Mouse (Mus musculus): Measurements from ENCODE around the gene Csf2rb. TPM values are rescaled to one million over a fixed set of nuclear protein-coding genes. Genes with fewer than 3 reads are reported as not detected.
A peak's percentile ranks its signal among the peaks of the same experiment; 100 is the strongest.

The Csf2rb gene
- polyA plus RNA-seq, 1 experiment from 2014 or later = 2.4 TPM

GRCm38 (mm10) chr15:78380208-78380607 is 54.7 kb downstream of the Csf2rb start:
- Histone ChIP-seq H3K9me3 (replicated peaks) (peaks cover 7% of the 10 kb centered on the region; the same call in 1 of the 2 replicates), H3K36me3 (no peaks in the 10 kb centered on the region), H3K4me1 (replicated peaks) (no peaks in the 10 kb centered on the region), H3K27ac (ENCODE audit: poor library complexity, severe bottlenecking) (no peak overlapping the region), H3K4me2 (no peak overlapping the region), H3K9ac (no peak overlapping the region), H3K4me3 (no peak overlapping the region), H3K27me3 (replicated peaks) (peaks cover 9% of the 10 kb centered on the region; the same call in 1 of the 2 replicates)
- no peak for ATAC-seq (ENCODE audit: insufficient number of reproducible peaks, low FRiP score)
- WGBS = 66% methylated on average over 2 of the region's 2 CpGs

- Histone ChIP-seq H3K4me3 (no peak overlapping the region), H3K4me1 (replicated peaks) (no peaks in the 10 kb centered on the region), H3K27ac (ENCODE audit: poor library complexity, severe bottlenecking) (no peak overlapping the region), H3K36me3 (no peaks in the 10 kb centered on the region), H3K27me3 (replicated peaks) (peaks cover 6% of the 10 kb centered on the region; the same call in 1 of the 2 replicates), H3K4me2 (no peak overlapping the region), H3K9me3 (replicated peaks) (peaks cover 7% of the 10 kb centered on the region; the same call in 1 of the 2 replicates), H3K9ac (no peak overlapping the region)
- no peak for ATAC-seq (ENCODE audit: insufficient number of reproducible peaks, low FRiP score)
- WGBS = 69% methylated on average over 4 of the region's 4 CpGs
Measured at GRCm38 (mm10) chr15:78380741-78381140, 55.2 kb downstream of the Csf2rb start.

DNA sequence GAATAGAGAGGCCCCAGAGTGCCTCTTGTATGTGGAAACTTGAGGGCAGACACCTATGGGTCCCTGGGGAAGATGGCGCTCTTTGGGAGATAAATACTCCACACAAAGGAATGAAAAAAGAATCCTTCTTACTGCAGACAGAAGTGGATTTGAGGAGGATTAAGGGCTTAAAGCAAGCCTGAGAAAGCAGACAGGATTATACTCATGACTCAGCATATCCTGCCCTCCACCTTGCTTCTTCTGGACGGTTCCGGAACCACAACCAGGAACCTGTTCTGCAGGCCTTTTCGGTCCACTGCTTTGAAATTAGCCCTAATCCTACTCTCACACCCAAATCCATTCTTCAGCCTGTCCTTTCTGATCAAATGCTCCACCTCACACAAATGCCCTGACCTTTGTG is 56.6 kb downstream of the Csf2rb start:
- 87% methylated on average over 4 of the region's 4 CpGs for WGBS
- H3K27ac ChIP-seq (ENCODE audit: poor library complexity, severe bottlenecking) = no peak overlapping the region

DNA sequence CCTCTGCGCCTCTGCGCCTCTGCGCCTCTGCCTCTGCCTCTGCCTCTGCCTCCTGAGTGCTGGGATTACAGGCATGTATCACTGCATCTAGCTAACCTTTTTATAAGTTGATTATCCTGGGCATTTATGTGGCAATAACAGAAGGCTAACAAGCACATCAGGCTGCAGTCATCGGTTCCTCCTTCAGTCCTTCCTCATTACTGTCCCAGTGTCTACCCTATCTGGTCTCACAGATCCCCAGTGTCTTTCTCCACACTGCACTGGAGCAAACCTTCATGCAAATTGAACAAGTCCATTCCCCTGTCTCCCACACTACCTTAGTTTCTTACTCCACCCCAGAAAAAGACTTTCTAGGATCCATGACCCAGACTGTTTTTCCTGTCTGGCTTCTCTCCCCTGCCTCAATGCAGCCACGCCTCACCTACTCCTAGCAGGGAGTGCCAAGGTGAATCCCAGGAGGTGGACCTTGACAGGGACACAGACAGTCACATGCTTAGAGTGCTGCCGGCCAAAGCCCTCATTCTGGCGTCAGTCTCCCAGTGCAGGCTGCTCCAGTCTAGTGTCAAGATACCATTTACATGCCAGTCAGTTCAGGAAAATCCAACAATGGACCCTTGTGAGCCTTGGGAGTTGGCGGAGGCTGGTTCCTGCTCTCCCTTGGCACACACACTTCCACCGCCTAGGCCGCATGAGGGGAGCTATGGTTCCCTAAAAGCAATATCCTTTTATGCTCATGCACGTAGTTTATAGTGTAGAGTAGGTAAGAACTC is 58.1 kb downstream of the Csf2rb start:
- Histone ChIP-seq H3K9ac (no peak overlapping the region), H3K9me3 (replicated peaks) (peaks cover 7% of the 10 kb centered on the region; the same call in 1 of the 2 replicates), H3K4me3 (no peak overlapping the region), H3K27ac (ENCODE audit: poor library complexity, severe bottlenecking) (no peak overlapping the region), H3K4me1 (replicated peaks) (no peaks in the 10 kb centered on the region), H3K27me3 (replicated peaks) (0 out of 2 replicates have a peak, but pooled peaks cover under 1% of the 10 kb centered on the region), H3K36me3 (no peaks in the 10 kb centered on the region), H3K4me2 (no peak overlapping the region)
- WGBS = 75% methylated on average over 11 of the region's 11 CpGs
- no peak for ATAC-seq (ENCODE audit: insufficient number of reproducible peaks, low FRiP score)

More for the DNA sequence above, 56.6 kb downstream of the Csf2rb start:
- H3K27me3 ChIP-seq (replicated peaks) = 0 out of 2 replicates have a peak, but pooled peaks cover 6% of the 10 kb centered on the region
- H3K4me2 ChIP-seq = no peak overlapping the region
- no peaks in the 10 kb centered on the region for H3K36me3 ChIP-seq
- no peak overlapping the region for H3K4me3 ChIP-seq
- ATAC-seq (ENCODE audit: insufficient number of reproducible peaks, low FRiP score) = no peak
- no peaks in the 10 kb centered on the region for H3K4me1 ChIP-seq (replicated peaks)
- H3K9ac ChIP-seq = no peak overlapping the region
- H3K9me3 ChIP-seq (replicated peaks) = peaks cover 7% of the 10 kb centered on the region; the same call in 1 of the 2 replicates

GRCm38 (mm10) chr15:78384220-78385116 is 58.9 kb downstream of the Csf2rb start:
- Histone ChIP-seq H3K4me3 (no peak overlapping the region), H3K27ac (ENCODE audit: poor library complexity, severe bottlenecking) (0 out of 2 replicates have a peak overlapping the region, but pooled peaks have one; percentile 34), H3K27me3 (replicated peaks) (no peaks in the 10 kb centered on the region), H3K4me1 (replicated peaks) (no peaks in the 10 kb centered on the region), H3K36me3 (no peaks in the 10 kb centered on the region), H3K9ac (no peak overlapping the region), H3K4me2 (no peak overlapping the region), H3K9me3 (replicated peaks) (peaks cover 2% of the 10 kb centered on the region; the same call in 1 of the 2 replicates)
- WGBS = 63% methylated on average over 7 of the region's 7 CpGs
- no peak for ATAC-seq (ENCODE audit: insufficient number of reproducible peaks, low FRiP score)

GRCm38 (mm10) chr15:78385564-78385963 is 60.0 kb downstream of the Csf2rb start:
- H3K9ac ChIP-seq = no peak overlapping the region
- no peak for ATAC-seq (ENCODE audit: insufficient number of reproducible peaks, low FRiP score)
- 93% methylated on average over 1 of the region's 1 CpGs for WGBS
- no peak overlapping the region for H3K4me2 ChIP-seq
- H3K9me3 ChIP-seq (replicated peaks) = no peaks in the 10 kb centered on the region
- H3K27ac ChIP-seq (ENCODE audit: poor library complexity, severe bottlenecking) = no peak overlapping the region
- no peaks in the 10 kb centered on the region for H3K27me3 ChIP-seq (replicated peaks)
- no peaks in the 10 kb centered on the region for H3K4me1 ChIP-seq (replicated peaks)
- no peak overlapping the region for H3K4me3 ChIP-seq
- H3K36me3 ChIP-seq = no peaks in the 10 kb centered on the region

DNA sequence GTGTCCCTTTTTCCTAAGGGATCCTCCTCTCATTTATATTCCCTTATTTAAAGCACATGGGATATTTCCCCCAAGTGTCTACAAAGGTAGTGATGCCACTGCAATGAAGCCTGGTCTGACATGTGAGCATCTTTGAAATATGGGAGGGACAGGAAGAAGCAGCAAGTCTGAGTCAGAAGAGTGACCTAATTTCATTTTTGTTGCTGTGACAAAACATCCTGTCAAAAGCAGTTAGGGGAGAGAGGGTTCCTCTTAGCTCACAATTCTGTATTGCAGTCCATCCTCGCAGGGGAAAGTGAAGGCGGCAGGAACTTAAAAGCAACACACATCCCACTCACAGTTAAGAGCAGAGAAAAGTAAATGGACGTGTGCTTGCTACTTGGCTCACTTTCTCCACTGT is 65.3 kb downstream of the Csf2rb start:
- H3K27me3 ChIP-seq (replicated peaks) = no peaks in the 10 kb centered on the region
- H3K27ac ChIP-seq (ENCODE audit: poor library complexity, severe bottlenecking) = no peak overlapping the region
- no peaks in the 10 kb centered on the region for H3K36me3 ChIP-seq
- ATAC-seq (ENCODE audit: insufficient number of reproducible peaks, low FRiP score) = no peak
- no peak overlapping the region for H3K4me3 ChIP-seq
- H3K4me2 ChIP-seq = no peak overlapping the region
- H3K4me1 ChIP-seq (replicated peaks) = no peaks in the 10 kb centered on the region
- no peaks in the 10 kb centered on the region for H3K9me3 ChIP-seq (replicated peaks)
- no peak overlapping the region for H3K9ac ChIP-seq
- 70% methylated on average over 3 of the region's 3 CpGs for WGBS

DNA sequence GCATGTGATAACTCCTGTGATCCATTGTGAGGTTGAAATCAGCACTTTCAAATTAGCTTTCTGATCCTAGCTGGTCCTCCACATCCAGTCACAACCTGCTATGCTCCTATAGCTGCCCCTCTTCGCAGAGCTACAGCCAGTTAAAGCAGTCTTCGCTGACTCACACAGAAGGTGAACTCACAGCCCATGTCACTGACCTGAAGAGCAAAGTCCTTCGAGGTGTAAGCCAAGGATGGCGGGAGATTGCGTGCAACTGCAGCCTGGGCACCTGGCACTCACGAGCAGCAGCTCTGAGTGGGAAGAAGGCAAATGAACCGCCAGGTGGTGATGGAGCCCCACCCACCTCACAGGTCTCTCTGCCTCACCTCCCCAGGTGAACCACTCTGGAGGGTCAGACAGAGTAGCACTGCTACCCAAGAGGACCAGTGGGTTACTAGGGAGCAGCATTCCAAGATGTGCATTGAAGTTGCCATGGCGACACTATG is 70.0 kb downstream of the Csf2rb start, which contains the start of gene Tex33:
Gene Tex33 (minus strand): TSS at position 435 of the 485 bp plus-strand sequence.
- Histone ChIP-seq H3K36me3 (no peaks in the 10 kb centered on the region), H3K27ac (ENCODE audit: poor library complexity, severe bottlenecking) (no peak within 1 kb of the TSS), H3K27me3 (replicated peaks) (no peaks in the 10 kb centered on the region), H3K9ac (no peak within 1 kb of the TSS), H3K4me2 (no peak within 1 kb of the TSS), H3K4me1 (replicated peaks) (no peaks in the 10 kb centered on the region), H3K4me3 (no peak within 1 kb of the TSS), H3K9me3 (replicated peaks) (no peaks in the 10 kb centered on the region)
- 79% methylated on average over 8 of the region's 8 CpGs for WGBS
- ATAC-seq (ENCODE audit: insufficient number of reproducible peaks, low FRiP score) = no peak

- Histone ChIP-seq H3K4me2 (no peak overlapping the region), H3K9me3 (replicated peaks) (no peaks in the 10 kb centered on the region), H3K27me3 (replicated peaks) (no peaks in the 10 kb centered on the region), H3K27ac (ENCODE audit: poor library complexity, severe bottlenecking) (no peak overlapping the region), H3K36me3 (no peaks in the 10 kb centered on the region), H3K4me1 (replicated peaks) (peaks cover 42% of the 10 kb centered on the region), H3K9ac (peak overlapping the region; percentile 25; the same call in 1 of the 2 replicates), H3K4me3 (no peak overlapping the region)
- ATAC-seq (ENCODE audit: insufficient number of reproducible peaks, low FRiP score) = no peak
- 74% methylated on average over 6 of the region's 6 CpGs for WGBS
Measured at GRCm38 (mm10) chr15:78401345-78401744, 75.8 kb downstream of the Csf2rb start.

GRCm38 (mm10) chr15:78401921-78402320 is 76.4 kb downstream of the Csf2rb start:
- Histone ChIP-seq H3K36me3 (no peaks in the 10 kb centered on the region), H3K4me2 (no peak overlapping the region), H3K9me3 (replicated peaks) (no peaks in the 10 kb centered on the region), H3K9ac (peak overlapping the region; percentile 25; the same call in 1 of the 2 replicates), H3K27ac (ENCODE audit: poor library complexity, severe bottlenecking) (no peak overlapping the region), H3K4me3 (no peak overlapping the region), H3K4me1 (replicated peaks) (peaks cover 44% of the 10 kb centered on the region), H3K27me3 (replicated peaks) (no peaks in the 10 kb centered on the region)
- WGBS = 49% methylated on average over 4 of the region's 4 CpGs
- ATAC-seq (ENCODE audit: insufficient number of reproducible peaks, low FRiP score) = no peak

DNA sequence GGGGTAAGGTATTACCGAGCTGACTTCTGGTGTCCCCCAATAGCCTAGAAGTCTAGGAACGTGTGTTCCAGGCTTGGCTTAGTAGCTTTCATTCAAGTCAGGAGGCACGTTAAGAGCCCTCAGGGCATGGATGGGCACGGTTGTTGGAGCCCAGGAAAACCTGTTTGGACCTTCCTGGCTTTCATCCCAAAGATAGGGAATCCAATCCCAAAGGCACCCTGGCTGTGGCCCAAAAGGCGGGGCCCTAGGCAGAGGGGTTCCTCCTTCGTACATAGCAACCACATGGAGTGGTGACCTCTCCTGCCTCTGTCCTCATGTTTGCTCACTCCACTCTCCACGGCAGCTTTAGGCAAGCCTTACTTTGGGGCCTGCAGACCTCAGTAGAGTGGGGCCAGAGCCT is 76.9 kb downstream of the Csf2rb start:
- Histone ChIP-seq H3K4me2 (no peak overlapping the region), H3K4me1 (replicated peaks) (peaks cover 49% of the 10 kb centered on the region), H3K27ac (ENCODE audit: poor library complexity, severe bottlenecking) (no peak overlapping the region), H3K9ac (no peak overlapping the region), H3K4me3 (no peak overlapping the region), H3K27me3 (replicated peaks) (peaks cover 2% of the 10 kb centered on the region; the same call in 1 of the 2 replicates), H3K36me3 (no peaks in the 10 kb centered on the region), H3K9me3 (replicated peaks) (no peaks in the 10 kb centered on the region)
- WGBS = 77% methylated on average over 7 of the region's 7 CpGs
- ATAC-seq (ENCODE audit: insufficient number of reproducible peaks, low FRiP score) = no peak
